Mouse (Mus musculus) midbrain, postnatal 0 days (tissue): ENCODE results near the gene Dnajc6. TPM values are rescaled to one million over a fixed set of nuclear protein-coding genes. Genes with fewer than 3 reads are reported as not detected.

Source experiments
- ATAC-seq: fragments of 200-750 bp; cut with Nextera tagmentation; 2 replicates; pipeline ENCODE4 v1.8.0; 2017; ENCODE audit warnings: moderate number of reproducible peaks, mild to moderate bottlenecking, moderate TSS enrichment, moderate library complexity; ENCODE audit not compliant: low FRiP score
- DNase-seq: peaks from one replicate; pipeline ENCODE4 v3.0.0-alpha.2; 2015; ENCODE audit warnings: low spot score
- H3K27ac ChIP-seq: fragments of 300-500 bp; sonication (generic); 2 replicates; pipeline ENCODE4 v1.5.1; 2014; ENCODE audit warnings: low read depth, mild to moderate bottlenecking, low read length, mixed read lengths
- H3K27me3 ChIP-seq: fragments of 300-500 bp; sonication (generic); 2 replicates; pipeline ENCODE4 v1.6.1; 2014; ENCODE audit warnings: low read length, control low read depth, mixed read lengths; ENCODE audit not compliant: insufficient read depth
- H3K36me3 ChIP-seq: fragments of 300-500 bp; sonication (generic); 2 replicates; pipeline ENCODE4 v1.6.1; 2014; ENCODE audit warnings: low read length, control low read depth, mixed read lengths; ENCODE audit not compliant: insufficient read depth
- H3K4me1 ChIP-seq: fragments of 300-500 bp; sonication (generic); 2 replicates; pipeline ENCODE4 v1.6.1; 2014; ENCODE audit warnings: mild to moderate bottlenecking, control low read depth, antibody characterized with exemption, low read length, mixed read lengths; ENCODE audit not compliant: insufficient read depth
- H3K4me2 ChIP-seq: fragments of 300-500 bp; sonication (generic); 2 replicates; pipeline ENCODE4 v1.6.1; 2014; ENCODE audit warnings: low read depth, mild to moderate bottlenecking, low read length, mixed read lengths; ENCODE audit not compliant: poor library complexity, severe bottlenecking
- H3K4me3 ChIP-seq: fragments of 300-500 bp; sonication (generic); 2 replicates; pipeline ENCODE4 v1.5.1; 2014; ENCODE audit warnings: low read depth, mild to moderate bottlenecking, low read length, moderate library complexity
- H3K9ac ChIP-seq: fragments of 300-500 bp; sonication (generic); replicated peaks from 2 replicates; pipeline ENCODE4 v1.6.1; 2014; ENCODE audit warnings: mild to moderate bottlenecking, low read length, moderate library complexity, mixed read lengths; ENCODE audit not compliant: poor library complexity, severe bottlenecking
- H3K9me3 ChIP-seq: fragments of 300-500 bp; sonication (generic); 2 replicates; pipeline ENCODE4 v1.6.1; 2016; ENCODE audit warnings: low read length, control low read depth
- CTCF ChIP-seq: IDR thresholded peaks from 2 replicates; pipeline ENCODE4 v1.5.1; 2016; ENCODE audit warnings: antibody characterized with exemption, mild to moderate bottlenecking
- WGBS: fragments of 180-500 bp; shearing (Covaris S2); extraction: QIAGEN DNeasy Blood & Tissue Kit; methylation state at CpG from one replicate; pipeline ENCODE4 v1.1.7; 2014; 5-methylcytosine and 5-hydroxymethylcytosine counted together
- polyA plus RNA-seq: library from polyadenylated mRNA; unstranded; fragments of >200 nt; fragmentation: Nextera tagmentation; extraction: Ambion mirVana; gene quantifications from 2 replicates; pipeline ENCODE4 v1.2.1, GENCODE M21; 2015
- total RNA-seq: library from RNA; depleted of rRNA; stranded (reverse); fragments of >200 nt; gene quantifications from 2 replicates; pipeline ENCODE4 v1.2.3, GENCODE M21; 2014

Gene Dnajc6
- total and polyA plus RNA-seq, 2 experiments from 2014 or later = 79.0 to 225 TPM

GRCm38 (mm10) chr4:101563607-101564006 is 67.2 kb downstream of the Dnajc6 start:
- 91% methylated on average over 5 of the region's 5 CpGs for WGBS

GRCm38 (mm10) chr4:101564746-101565417 is 68.4 kb downstream of the Dnajc6 start:
- Histone ChIP-seq H3K9ac (no peak overlapping the region), H3K27ac (no peak overlapping the region), H3K36me3 (no peaks in the 10 kb centered on the region), H3K27me3 (no peaks in the 10 kb centered on the region), H3K4me3 (no peak overlapping the region), H3K9me3 (no peaks in the 10 kb centered on the region), H3K4me2 (no peak overlapping the region), H3K4me1 (peaks cover 11% of the 10 kb centered on the region; the same call in 1 of the 2 replicates)
- DNase-seq (no peak), ATAC-seq (no peak)
- no peak for TF ChIP-seq CTCF
- 91% methylated on average over 4 of the region's 4 CpGs for WGBS

More at GRCm38 (mm10) chr4:101563607-101564006, 67.2 kb downstream of the Dnajc6 start:
- DNase-seq (no peak), ATAC-seq (no peak)
- Histone ChIP-seq H3K36me3 (no peaks in the 10 kb centered on the region), H3K4me3 (no peak overlapping the region), H3K9ac (no peak overlapping the region), H3K9me3 (no peaks in the 10 kb centered on the region), H3K27ac (no peak overlapping the region), H3K4me2 (no peak overlapping the region), H3K27me3 (no peaks in the 10 kb centered on the region), H3K4me1 (0 out of 2 replicates have a peak, but pooled peaks cover 2% of the 10 kb centered on the region)
- no peak for TF ChIP-seq CTCF

- Histone ChIP-seq H3K27ac (peak overlapping the region; percentile 32), H3K9me3 (no peaks in the 10 kb centered on the region), H3K27me3 (no peaks in the 10 kb centered on the region), H3K36me3 (no peaks in the 10 kb centered on the region), H3K4me1 (peaks cover 11% of the 10 kb centered on the region; the same call in 1 of the 2 replicates), H3K9ac (no peak overlapping the region), H3K4me2 (no peak overlapping the region), H3K4me3 (no peak overlapping the region)
- ATAC-seq (peak; percentile 59), DNase-seq (no peak)
- TF ChIP-seq CTCF = no peak
- 23% methylated on average over 7 of the region's 7 CpGs for WGBS
Observed at GRCm38 (mm10) chr4:101569076-101569475, 72.6 kb downstream of the Dnajc6 start.

- Histone ChIP-seq H3K36me3 (no peaks in the 10 kb centered on the region), H3K4me3 (no peak overlapping the region), H3K9me3 (no peaks in the 10 kb centered on the region), H3K4me1 (peaks cover 11% of the 10 kb centered on the region; the same call in 1 of the 2 replicates), H3K27ac (no peak overlapping the region), H3K4me2 (no peak overlapping the region), H3K27me3 (no peaks in the 10 kb centered on the region), H3K9ac (no peak overlapping the region)
- WGBS = 46% methylated on average over 2 of the region's 2 CpGs
- TF ChIP-seq CTCF = no peak
- ATAC-seq (no peak), DNase-seq (no peak)
Observed at GRCm38 (mm10) chr4:101572142-101572541, 75.7 kb downstream of the Dnajc6 start.

GRCm38 (mm10) chr4:101575307-101575706 is 78.9 kb downstream of the Dnajc6 start:
- no peak overlapping the region for H3K9ac ChIP-seq
- no peak for TF ChIP-seq CTCF
- ATAC-seq (no peak), DNase-seq (no peak)
- H3K36me3 ChIP-seq = no peaks in the 10 kb centered on the region
- no peaks in the 10 kb centered on the region for H3K27me3 ChIP-seq
- H3K27ac ChIP-seq = no peak overlapping the region
- H3K4me3 ChIP-seq = no peak overlapping the region
- no peak overlapping the region for H3K4me2 ChIP-seq
- 89% methylated on average over 5 of the region's 5 CpGs for WGBS
- no peaks in the 10 kb centered on the region for H3K4me1 ChIP-seq
- H3K9me3 ChIP-seq = no peaks in the 10 kb centered on the region

GRCm38 (mm10) chr4:101578720-101579119 is 82.3 kb downstream of the Dnajc6 start:
- WGBS = 72% methylated on average over 7 of the region's 7 CpGs
- Histone ChIP-seq H3K27me3 (no peaks in the 10 kb centered on the region), H3K9ac (no peak overlapping the region), H3K9me3 (no peaks in the 10 kb centered on the region), H3K4me3 (no peak overlapping the region), H3K4me1 (no peaks in the 10 kb centered on the region; the same call in 1 of the 2 replicates), H3K4me2 (no peak overlapping the region), H3K36me3 (no peaks in the 10 kb centered on the region), H3K27ac (no peak overlapping the region)
- DNase-seq (no peak), ATAC-seq (no peak)
- no peak for TF ChIP-seq CTCF
